ENCODE assay signal across 12 mouse cellular contexts in the genomic region with DNA sequence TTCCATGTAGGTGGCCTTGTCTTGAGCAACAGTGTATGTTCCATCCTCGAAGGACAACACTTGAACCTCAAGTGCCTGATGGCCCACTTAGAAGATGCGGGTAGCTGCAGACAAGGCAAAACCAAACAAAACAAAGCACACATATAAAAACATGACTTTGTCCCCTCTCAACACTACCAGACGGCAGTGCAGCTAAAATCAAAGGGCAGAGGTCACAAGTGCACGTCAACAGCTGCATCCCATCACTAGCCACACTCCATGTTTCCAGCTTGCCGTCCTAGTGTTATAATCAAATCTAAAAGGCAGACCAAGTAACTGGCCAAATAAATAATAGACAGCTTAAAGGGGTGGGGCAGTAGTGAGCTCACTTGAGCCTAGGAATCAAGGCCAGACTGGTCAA. TPM values are rescaled to one million over a fixed set of nuclear protein-coding genes. Genes with fewer than 3 reads are reported as not detected.
DNase-seq lines count a peak whose midpoint lies in the region; ATAC-seq lines count a peak whose summit lies in the region.
"Had no signal": no experiment of that assay in that cellular context is flagged by ENCODE, and none has a peak within 500 bp of the region (broad histone marks: within the 10 kb centered on the region; RNA-seq: fewer than 3 reads in every experiment).

No protein-coding gene starts in this region.

- DNase-seq in heart, adult 18-20 months: peak; percentile 18 to 32
- DNase-seq in heart, postnatal 25 days (ENCODE audit: low spot score): no peak
- DNase-seq in embryo, embryonic 11 days: peak; percentile 46
- DNase-seq in kidney, postnatal 10 days: peak; percentile 70
- no peak for DNase-seq in adrenal gland, postnatal 25 days
- DNase-seq: adrenal gland, postnatal 36 days; thymus, adult 18-20 months had no signal

- no peak overlapping the region for H3K4me3 ChIP-seq in lung, embryonic 16.5 days (ENCODE audit: low read length)
- no peak overlapping the region for H3K4me3 ChIP-seq in forebrain, embryonic 16.5 days (replicated peaks; ENCODE audit: low read length)
- H3K4me3 ChIP-seq: megakaryocyte, embryonic 14.5 days had no signal

- no peak overlapping the region for H3K4me2 ChIP-seq in lung, embryonic 16.5 days (ENCODE audit: low read depth, low read length)
- H3K4me2 ChIP-seq in forebrain, embryonic 16.5 days (ENCODE audit: low read length): no peak overlapping the region

- peaks cover 11% of the 10 kb centered on the region for H3K36me3 ChIP-seq in lung, embryonic 16.5 days (ENCODE audit: control insufficient read depth, insufficient read depth, low read length)
- H3K36me3 ChIP-seq in forebrain, embryonic 16.5 days (ENCODE audit: control insufficient read depth, insufficient read depth): no peaks in the 10 kb centered on the region

- WGBS in lung, embryonic 16.5 days: 34% methylated on average over 5 of the region's 5 CpGs
- 79% methylated on average over 5 of the region's 5 CpGs for WGBS in forebrain, embryonic 16.5 days

- no peak overlapping the region for H3K9ac ChIP-seq in lung, embryonic 16.5 days (ENCODE audit: low read length)
- no peak overlapping the region for H3K9ac ChIP-seq in forebrain, embryonic 16.5 days (replicated peaks; ENCODE audit: low read depth, low read length)

- peak; percentile 92 for ATAC-seq in lung, embryonic 16.5 days (ENCODE audit: low read depth)
- no peak for ATAC-seq in megakaryocyte, adult 5-6 weeks (ENCODE audit: poor library complexity, severe bottlenecking)
- ATAC-seq in forebrain, embryonic 16.5 days: no peak
- ATAC-seq: inflammation-experienced regulatory T-cells, adult 6 months had no signal

- H3K27ac ChIP-seq in lung, embryonic 16.5 days (ENCODE audit: low read length): peak overlapping the region; percentile 38; the same call in 1 of the 2 replicates
- H3K27ac ChIP-seq in forebrain, embryonic 16.5 days (ENCODE audit: low read length): no peak overlapping the region

- H3K9me3 ChIP-seq in lung, embryonic 16.5 days (ENCODE audit: control insufficient read depth, low read length): no peaks in the 10 kb centered on the region
- H3K9me3 ChIP-seq in forebrain, embryonic 16.5 days (ENCODE audit: control insufficient read depth, low read length): no peaks in the 10 kb centered on the region
- H3K9me3 ChIP-seq: megakaryocyte, embryonic 14.5 days had no signal

- H3K27me3 ChIP-seq in lung, embryonic 16.5 days (ENCODE audit: control insufficient read depth, insufficient read depth, low read depth, low read length): no peaks in the 10 kb centered on the region
- no peaks in the 10 kb centered on the region for H3K27me3 ChIP-seq in forebrain, embryonic 16.5 days (replicated peaks; ENCODE audit: control insufficient read depth, insufficient read depth, low read length)
- H3K27me3 ChIP-seq: megakaryocyte, embryonic 14.5 days had no signal

- intact Hi-C loops in heart, postnatal 25 days (cut with DNase I): loop anchor here (10.0 kb wide), 1 partner anchor 123 kb away; no protein-coding TSS in a partner anchor

- H3K4me1 ChIP-seq in lung, embryonic 16.5 days (replicated peaks; ENCODE audit: control insufficient read depth, insufficient read depth, low read length): peaks cover 13% of the 10 kb centered on the region
- no peaks in the 10 kb centered on the region for H3K4me1 ChIP-seq in forebrain, embryonic 16.5 days (replicated peaks; ENCODE audit: control insufficient read depth, insufficient read depth, low read length)

RNA-seq across cellular contexts. Expression of gene Xxylt1, which starts 50.3 kb away (rescaled TPM):
- 10 to 100 TPM; 10.2 to 10.9 TPM for total RNA-seq in heart, adult 18-20 months (2021)
- total RNA-seq in heart, postnatal 25 days (2021): 10 to 100 TPM; 11.3 to 11.5 TPM
- 6.9 and 11.7 TPM in 2 replicates for polyA plus RNA-seq in lung, embryonic 16.5 days (2015; fragmentation: Nextera tagmentation; extraction: Ambion mirVana)
- total RNA-seq in megakaryocyte, adult 5-6 weeks (2015): 8.1 and 9.8 TPM in 2 replicates
- 4.6 and 5.1 TPM in 2 replicates for total RNA-seq in megakaryocyte, adult 5-6 weeks (2017)
- total RNA-seq in adrenal gland, postnatal 25 days (2021): 11.9 and 14.9 TPM in 2 replicates
- polyA plus RNA-seq in forebrain, embryonic 16.5 days (2015; fragmentation: Nextera tagmentation; extraction: Ambion mirVana): 9.6 and 9.7 TPM in 2 replicates

Comparison
In these comparisons a context has a peak if more than half of its experiments do, and no peak if none do; other contexts are left out.
1. DNase-seq: peak in heart, adult 18-20 months (2 of 2), embryo, embryonic 11 days (single experiment) and kidney, postnatal 10 days (single experiment); none in heart, postnatal 25 days (single experiment) and adrenal gland, postnatal 25 days (single experiment).